Mouse (Mus musculus): ENCODE results near the gene Mrps23. TPM values are rescaled to one million over a fixed set of nuclear protein-coding genes. Genes with fewer than 3 reads are reported as not detected.

Gene Mrps23
- total RNA-seq (2023) = 71.0 TPM

GRCm38 (mm10) chr11:88203712-88204532 is at the start of gene Mrps23:
Mrps23 (plus strand) TSS chr11:88204388.

Other genes with a start within 250 kb of the Mrps23 start
- gene Dynll2, start 216.9 kb upstream of the Mrps23 start, total RNA-seq (2023) = 22.2 TPM
- gene Srsf1, start 157.0 kb upstream of the Mrps23 start, total RNA-seq (2023) = 333 TPM
- 54.0 TPM for gene Vezf1, start 136.1 kb upstream of the Mrps23 start, total RNA-seq (2023)
- 6.5 TPM for gene Cuedc1, start 106.3 kb upstream of the Mrps23 start, total RNA-seq (2023)
- not detected for gene Ccdc182, start 89.7 kb downstream of the Mrps23 start, total RNA-seq (2023)

Measured in CD4-positive naive resting alpha-beta T cell, adult 76 days (primary cell).